Mouse (Mus musculus) thymus, adult 2 months (tissue): ENCODE measurements around the gene Zfp865. TPM values are rescaled to one million over a fixed set of nuclear protein-coding genes. Genes with fewer than 3 reads are reported as not detected.
A peak's percentile ranks its signal among the peaks of the same experiment; 100 is the strongest.

Experiments
- DNase-seq: peaks from one replicate; pipeline ENCODE4 v3.0.0; 2021
- H3K27ac ChIP-seq: fragments of 200-500 bp; 2 replicates; pipeline ENCODE4 v1.5.1; 2012; ENCODE audit warnings: low read length, control low read depth; ENCODE audit not compliant: control insufficient read depth, insufficient read depth
- H3K27me3 ChIP-seq: fragments of 200-500 bp; 2 replicates; pipeline ENCODE4 v1.6.1; 2012; ENCODE audit warnings: mild to moderate bottlenecking, low read length, moderate library complexity, mixed read lengths; ENCODE audit not compliant: control insufficient read depth, insufficient read depth
- H3K36me3 ChIP-seq: fragments of 200-500 bp; 2 replicates; pipeline ENCODE4 v1.6.1; 2012; ENCODE audit warnings: mild to moderate bottlenecking, low read length, moderate library complexity; ENCODE audit not compliant: control insufficient read depth, insufficient read depth
- H3K4me1 ChIP-seq: fragments of 200-500 bp; replicated peaks from 2 replicates; pipeline ENCODE4 v1.6.1; 2012; ENCODE audit warnings: low read length; ENCODE audit not compliant: control insufficient read depth, insufficient read depth
- H3K4me3 ChIP-seq: fragments of 200-500 bp; 2 replicates; pipeline ENCODE4 v1.5.1; 2012; ENCODE audit warnings: mild to moderate bottlenecking, low read length, control low read depth, moderate library complexity; ENCODE audit not compliant: control insufficient read depth, insufficient read depth
- CTCF ChIP-seq: fragments of 200-500 bp; IDR thresholded peaks from 2 replicates; pipeline ENCODE4 v1.5.1; 2012; ENCODE audit warnings: mild to moderate bottlenecking, control low read depth, low read length, moderate library complexity, borderline replicate concordance; ENCODE audit not compliant: control insufficient read depth, poor library complexity, insufficient read depth; ENCODE audit errors: extremely low read depth
- POLR2A ChIP-seq: fragments of 200-500 bp; IDR thresholded peaks from 2 replicates; pipeline ENCODE4 v1.6.1; 2012; ENCODE audit warnings: mild to moderate bottlenecking, low read length, control low read depth, moderate library complexity; ENCODE audit not compliant: control insufficient read depth, poor library complexity, insufficient read depth; ENCODE audit errors: extremely low read depth
- WGBS: fragments of 180-500 bp; shearing (Covaris S2); methylation state at CpG from one replicate; pipeline ENCODE4 v1.1.7; 2018; 5-methylcytosine and 5-hydroxymethylcytosine counted together
- polyA plus RNA-seq: library from polyadenylated mRNA; depleted of rRNA; stranded (reverse); fragments of >200 nt; gene quantifications from 2 replicates; pipeline ENCODE4 v1.2.3, GENCODE M21; 2012

Gene Zfp865
- polyA plus RNA-seq, 1 experiment = 105 TPM

GRCm38 (mm10) chr7:5056651-5057263 is 36.6 kb downstream of the Zfp865 start:
- Histone ChIP-seq H3K36me3 (no peaks in the 10 kb centered on the region), H3K4me1 (peaks cover 29% of the 10 kb centered on the region), H3K27me3 (peaks cover 37% of the 10 kb centered on the region), H3K27ac (no peak overlapping the region), H3K4me3 (no peak overlapping the region)
- 10% methylated on average over 55 of the region's 55 CpGs for WGBS
- DNase-seq = no peak
- TF ChIP-seq POLR2A (no peak), CTCF (no peak)

DNA sequence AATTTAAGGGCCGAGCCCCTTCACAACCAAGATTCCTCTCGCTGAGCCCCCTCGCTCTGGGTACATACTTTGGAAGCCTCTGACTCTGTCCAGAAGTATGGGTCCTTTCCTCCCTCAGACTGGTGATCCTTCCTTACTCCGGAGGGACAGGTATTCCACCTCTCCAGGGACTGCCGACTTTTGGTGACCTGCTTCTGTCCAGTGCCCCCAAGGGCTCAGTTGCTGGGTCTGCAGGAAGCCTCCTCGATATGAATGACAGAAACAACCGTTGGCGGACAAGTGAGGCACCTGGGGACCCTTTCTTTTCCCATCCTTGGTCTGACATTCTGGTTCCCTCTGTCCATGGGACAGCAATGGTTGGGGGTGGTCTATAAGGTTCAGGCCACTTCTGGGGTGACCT is 37.2 kb downstream of the Zfp865 start:
- H3K27me3 ChIP-seq = peaks cover 30% of the 10 kb centered on the region
- no peak overlapping the region for H3K27ac ChIP-seq
- no peak overlapping the region for H3K4me3 ChIP-seq
- no peak for DNase-seq
- H3K4me1 ChIP-seq = peaks cover 25% of the 10 kb centered on the region
- no peaks in the 10 kb centered on the region for H3K36me3 ChIP-seq
- no peak for TF ChIP-seq CTCF
- TF ChIP-seq POLR2A = no peak
- WGBS = 58% methylated on average over 8 of the region's 8 CpGs

DNA sequence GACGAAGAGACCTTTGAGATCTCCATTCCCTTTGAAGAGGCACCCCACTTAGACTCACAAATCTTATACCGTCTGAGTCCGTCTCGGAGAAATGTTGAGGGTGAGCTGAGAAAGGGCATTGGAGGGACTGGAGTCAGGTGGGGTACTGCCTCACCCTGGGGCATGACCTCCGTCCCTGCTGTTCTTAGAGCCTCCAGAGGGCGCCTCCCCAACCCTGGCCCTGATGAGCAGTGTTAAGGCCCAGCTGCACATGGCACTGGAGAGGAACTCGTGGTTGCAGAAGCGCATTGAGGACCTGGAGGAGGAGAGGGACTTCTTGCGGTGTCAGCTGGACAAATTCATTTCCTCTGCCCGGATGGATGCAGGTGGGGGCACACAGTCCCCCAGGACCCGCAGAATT is 37.6 kb downstream of the Zfp865 start:
- TF ChIP-seq CTCF = 0 out of 2 replicates have a peak, but pooled peaks have one; percentile 45
- TF ChIP-seq POLR2A = no peak
- no peak for DNase-seq
- 35% methylated on average over 11 of the region's 11 CpGs for WGBS
- no peak overlapping the region for H3K4me3 ChIP-seq
- H3K36me3 ChIP-seq = no peaks in the 10 kb centered on the region
- peaks cover 26% of the 10 kb centered on the region for H3K27me3 ChIP-seq
- H3K4me1 ChIP-seq = peaks cover 23% of the 10 kb centered on the region
- H3K27ac ChIP-seq = no peak overlapping the region

GRCm38 (mm10) chr7:5058631-5059030 is 38.5 kb downstream of the Zfp865 start:
- no peak for DNase-seq
- Histone ChIP-seq H3K27me3 (peaks cover 18% of the 10 kb centered on the region; the same call in 1 of the 2 replicates), H3K27ac (no peak overlapping the region), H3K4me3 (no peak overlapping the region), H3K36me3 (no peaks in the 10 kb centered on the region), H3K4me1 (peaks cover 17% of the 10 kb centered on the region)
- 93% methylated on average over 1 of the region's 1 CpGs for WGBS
- TF ChIP-seq CTCF (no peak), POLR2A (no peak)

- DNase-seq = no peak
- WGBS = 92% methylated on average over 12 of the region's 12 CpGs
- Histone ChIP-seq H3K27ac (no peak overlapping the region), H3K4me3 (no peak overlapping the region), H3K36me3 (no peaks in the 10 kb centered on the region), H3K4me1 (peaks cover 18% of the 10 kb centered on the region), H3K27me3 (peaks cover 12% of the 10 kb centered on the region; the same call in 1 of the 2 replicates)
- TF ChIP-seq CTCF (no peak), POLR2A (no peak)
Measured at GRCm38 (mm10) chr7:5059421-5059820, 39.2 kb downstream of the Zfp865 start.

GRCm38 (mm10) chr7:5060239-5060731 is 40.1 kb downstream of the Zfp865 start:
- Histone ChIP-seq H3K27ac (peak overlapping the region; percentile 68; the same call in 1 of the 2 replicates), H3K4me1 (peaks cover 18% of the 10 kb centered on the region), H3K36me3 (no peaks in the 10 kb centered on the region), H3K4me3 (peak overlapping the region; percentile 57), H3K27me3 (peaks cover 7% of the 10 kb centered on the region; the same call in 1 of the 2 replicates)
- WGBS = 3% methylated on average over 27 of the region's 27 CpGs
- peak; percentile 65 for DNase-seq
- TF ChIP-seq POLR2A (no peak), CTCF (peak; percentile 45; the same call in 1 of the 2 replicates)
